Mouse (Mus musculus): ENCODE results near the gene Galk1.

The Galk1 gene

DNA sequence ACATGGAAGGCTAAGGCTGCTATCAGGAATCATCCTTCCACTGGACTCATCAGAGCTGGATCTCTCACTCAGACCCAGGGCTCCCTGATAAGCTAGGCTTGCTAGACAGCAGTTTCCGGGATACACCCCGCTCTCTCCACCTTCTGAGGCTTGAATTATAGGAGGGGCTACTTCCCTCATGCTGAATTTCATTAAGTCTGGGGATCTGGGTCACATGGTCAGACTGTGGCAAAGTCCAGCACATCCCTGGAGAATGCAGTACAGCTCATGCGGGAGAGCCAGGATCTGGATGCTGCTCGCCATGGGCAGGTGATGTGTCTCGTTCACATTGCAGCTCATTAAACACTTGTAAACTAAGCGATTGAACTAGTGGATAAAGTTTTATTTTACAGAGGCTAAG is 41.5 kb downstream of the Galk1 start:
- DNase-seq: no peak

DNA sequence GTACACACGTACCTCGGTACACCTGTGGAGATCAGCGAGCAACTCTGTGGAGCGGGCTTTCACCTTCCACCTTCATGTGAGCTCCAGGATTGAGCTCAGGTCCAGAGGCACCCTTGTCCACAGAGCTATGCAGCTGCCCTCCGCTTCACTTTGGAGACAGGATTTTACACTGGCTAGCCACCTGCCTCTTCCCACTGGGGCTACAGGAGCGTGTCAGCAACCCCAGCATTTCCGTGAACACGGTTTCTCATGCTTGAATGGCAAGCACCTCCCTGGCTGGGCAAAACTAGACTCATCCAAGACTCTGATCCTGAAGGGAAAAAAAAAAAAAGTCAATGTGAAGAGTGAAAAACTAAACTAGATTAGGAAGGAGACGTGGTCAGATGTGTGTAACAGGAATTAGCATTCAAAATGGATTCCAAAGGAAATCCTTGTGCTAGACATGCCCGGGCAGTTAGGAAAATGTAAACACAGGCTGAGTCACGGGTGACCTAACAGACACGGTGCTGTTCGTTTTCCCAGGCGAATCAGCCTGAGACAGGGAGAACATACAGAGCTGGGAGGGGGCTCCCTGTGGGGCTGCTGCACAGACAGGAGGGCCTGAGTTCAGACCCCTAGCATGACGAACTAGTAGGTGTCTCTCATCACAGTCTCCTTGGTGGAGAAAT is 42.4 kb downstream of the Galk1 start:
- DNase-seq: no peak

DNA sequence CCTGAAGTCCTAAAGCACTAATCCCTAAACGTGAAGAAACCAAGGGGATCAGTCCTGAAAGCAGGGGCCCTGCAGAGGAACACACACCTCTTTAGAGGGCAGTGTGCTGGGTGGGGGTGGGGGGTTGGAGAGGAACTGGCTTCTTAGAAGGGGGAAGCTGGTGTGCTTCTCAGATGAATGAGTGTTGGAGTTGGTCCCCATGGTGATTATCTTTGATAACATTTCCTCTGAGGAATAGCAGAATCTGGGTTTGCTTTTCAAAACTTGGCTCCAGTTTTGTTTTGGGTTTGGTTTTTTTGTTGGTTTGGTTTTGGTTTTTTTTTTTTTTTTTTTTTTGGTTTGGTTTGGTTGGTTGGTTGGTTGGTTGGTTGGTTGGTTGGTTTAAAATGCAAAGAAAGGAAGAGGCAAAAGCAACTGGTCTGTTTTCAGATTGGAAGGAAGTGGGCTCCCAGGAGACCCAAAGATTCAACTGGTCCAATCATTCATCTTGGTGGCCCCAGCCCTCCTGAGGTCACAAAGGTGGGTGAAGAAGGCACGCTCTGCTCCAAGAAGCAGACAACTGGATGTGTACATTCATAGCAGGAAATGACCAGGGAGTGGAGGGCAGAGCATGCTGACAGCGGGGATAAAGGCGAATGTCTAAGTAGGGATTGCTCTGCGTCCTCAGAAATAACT is 43.7 kb downstream of the Galk1 start:
- no peak for DNase-seq

DNA sequence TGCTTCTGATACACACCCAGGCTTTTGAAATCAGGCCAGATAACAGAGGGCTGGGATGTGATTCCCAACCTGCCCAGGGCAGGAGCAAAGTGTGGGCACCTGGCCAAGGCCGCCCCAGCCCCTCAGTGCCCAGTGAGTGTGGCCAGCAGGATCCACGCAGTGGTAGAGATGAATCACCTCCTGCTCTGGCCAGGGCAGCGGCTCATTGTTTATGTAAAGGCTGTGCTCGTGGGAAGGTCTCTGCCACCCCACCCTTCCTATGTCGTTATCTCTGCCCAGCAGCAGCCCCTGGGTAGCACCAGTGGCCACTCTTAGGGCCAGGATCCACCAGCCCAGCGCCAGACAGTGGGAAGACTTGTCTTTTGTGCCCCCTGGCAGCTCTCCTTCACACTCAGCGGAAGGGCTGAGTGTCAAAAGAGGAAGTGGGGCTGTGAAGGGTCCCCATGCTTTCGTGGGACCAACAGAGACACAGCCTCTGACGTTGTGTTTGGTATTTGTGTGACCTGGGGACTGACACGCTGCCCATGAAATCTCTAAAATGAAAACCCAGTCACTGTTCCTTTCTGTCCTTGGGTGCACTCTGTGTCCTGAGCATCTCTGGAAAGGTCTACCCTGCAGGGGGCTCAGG is 47.4 kb downstream of the Galk1 start:
- DNase-seq: no peak

DNA sequence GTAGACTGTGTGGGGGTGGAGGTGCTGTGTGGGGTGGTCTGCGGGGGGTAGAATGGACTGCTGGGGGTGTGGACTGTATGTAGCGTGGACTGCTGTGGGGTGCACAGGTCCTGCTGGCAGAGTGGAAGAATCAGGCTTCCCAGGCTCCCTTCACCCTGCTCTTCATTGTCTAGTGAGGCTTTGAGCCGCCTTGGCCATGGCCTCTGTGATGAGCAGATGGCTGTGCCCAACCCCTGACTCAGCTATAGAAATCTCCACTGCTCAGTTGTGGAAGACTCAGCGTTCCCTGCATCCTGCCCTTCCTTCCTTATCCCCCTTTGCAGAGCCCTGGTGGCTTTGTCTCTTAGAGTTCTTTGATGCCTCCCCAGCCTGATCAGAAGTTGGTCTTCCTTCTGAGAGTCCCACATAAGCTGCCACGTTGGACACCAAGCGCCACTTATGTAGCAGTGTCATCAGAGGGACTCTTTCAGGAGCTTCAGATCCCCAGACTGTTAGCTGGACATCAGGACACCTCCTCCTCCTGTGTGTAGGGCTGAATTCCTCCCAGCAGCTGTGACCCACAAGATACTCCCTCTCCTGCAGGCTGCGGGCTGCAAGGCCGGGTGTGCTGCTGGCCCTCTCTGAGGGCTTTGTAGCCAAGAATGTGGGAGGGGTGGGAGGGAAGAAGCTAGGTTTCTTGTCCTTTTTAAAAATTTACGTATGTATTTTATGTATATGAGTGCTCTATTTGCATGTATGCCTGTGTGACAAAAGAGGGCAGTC is 49.7 kb downstream of the Galk1 start:
- DNase-seq: no peak

DNA sequence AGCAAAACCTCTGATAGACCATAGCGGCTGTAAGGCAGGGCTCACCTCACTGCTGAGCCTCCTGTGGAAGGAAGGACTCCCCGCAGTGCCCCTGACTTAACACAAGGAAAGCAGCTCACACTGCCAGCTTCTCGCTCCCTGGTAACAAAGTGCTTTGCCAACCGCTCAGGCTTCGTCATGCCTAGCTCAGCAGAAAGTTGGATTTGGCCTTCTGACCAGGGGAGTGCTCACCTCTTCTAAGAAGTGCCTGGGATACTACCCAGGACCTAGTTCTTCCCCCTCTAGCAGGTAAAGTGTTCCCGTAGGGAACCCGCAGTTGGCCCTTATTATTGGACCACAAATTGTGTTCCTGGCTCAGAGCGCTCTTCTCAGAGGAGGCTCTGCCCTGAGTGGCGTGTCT is 53.5 kb downstream of the Galk1 start:
- no peak for DNase-seq

Measured in cerebellum, adult 8-10 months (tissue).